Mouse (Mus musculus): ENCODE measurements around the gene Grb10. TPM values are rescaled to one million over a fixed set of nuclear protein-coding genes. Genes with fewer than 3 reads are reported as not detected.

Gene Grb10
- polyA plus RNA-seq, 1 experiment from 2014 or later: 74.6 TPM

- Histone ChIP-seq H3K27ac (ENCODE audit: low read length) (no peak overlapping the region), H3K36me3 (ENCODE audit: control insufficient read depth, insufficient read depth, low read length) (no peaks in the 10 kb centered on the region), H3K4me2 (ENCODE audit: low read length) (no peak overlapping the region), H3K4me3 (ENCODE audit: low read depth, low read length) (no peak overlapping the region), H3K9me3 (replicated peaks; ENCODE audit: control insufficient read depth, low read length, poor library complexity, severe bottlenecking) (no peaks in the 10 kb centered on the region), H3K27me3 (ENCODE audit: control insufficient read depth, insufficient read depth, low read depth, low read length) (peaks cover 35% of the 10 kb centered on the region), H3K9ac (ENCODE audit: low read depth, low read length) (no peak overlapping the region), H3K4me1 (ENCODE audit: control insufficient read depth, insufficient read depth, low read length) (no peaks in the 10 kb centered on the region)
- ATAC-seq: no peak
- WGBS: 46% methylated on average over 3 of the region's 3 CpGs
Observed at GRCm38 (mm10) chr11:12044245-12044644, 5.8 kb upstream of the Grb10 start.

GRCm38 (mm10) chr11:12041787-12042186 lies 3.3 kb upstream of the Grb10 start:
- ATAC-seq: no peak
- 83% methylated on average over 4 of the region's 4 CpGs for WGBS
- Histone ChIP-seq H3K4me1 (ENCODE audit: control insufficient read depth, insufficient read depth, low read length) (peaks cover 6% of the 10 kb centered on the region), H3K9me3 (replicated peaks; ENCODE audit: control insufficient read depth, low read length, poor library complexity, severe bottlenecking) (no peaks in the 10 kb centered on the region), H3K4me2 (ENCODE audit: low read length) (no peak overlapping the region), H3K4me3 (ENCODE audit: low read depth, low read length) (no peak overlapping the region), H3K9ac (ENCODE audit: low read depth, low read length) (no peak overlapping the region), H3K27ac (ENCODE audit: low read length) (no peak overlapping the region), H3K36me3 (ENCODE audit: control insufficient read depth, insufficient read depth, low read length) (no peaks in the 10 kb centered on the region), H3K27me3 (ENCODE audit: control insufficient read depth, insufficient read depth, low read depth, low read length) (peaks cover 52% of the 10 kb centered on the region)

- Histone ChIP-seq H3K9ac (ENCODE audit: low read depth, low read length) (no peak overlapping the region), H3K36me3 (ENCODE audit: control insufficient read depth, insufficient read depth, low read length) (no peaks in the 10 kb centered on the region), H3K27me3 (ENCODE audit: control insufficient read depth, insufficient read depth, low read depth, low read length) (peaks cover 54% of the 10 kb centered on the region), H3K4me1 (ENCODE audit: control insufficient read depth, insufficient read depth, low read length) (peaks cover 7% of the 10 kb centered on the region), H3K27ac (ENCODE audit: low read length) (no peak overlapping the region), H3K9me3 (replicated peaks; ENCODE audit: control insufficient read depth, low read length, poor library complexity, severe bottlenecking) (no peaks in the 10 kb centered on the region), H3K4me3 (ENCODE audit: low read depth, low read length) (no peak overlapping the region), H3K4me2 (ENCODE audit: low read length) (no peak overlapping the region)
- 80% methylated on average over 6 of the region's 6 CpGs for WGBS
- no peak for ATAC-seq
Observed at GRCm38 (mm10) chr11:12041379-12041778, 2.9 kb upstream of the Grb10 start.

- Histone ChIP-seq H3K9me3 (replicated peaks; ENCODE audit: control insufficient read depth, low read length, poor library complexity, severe bottlenecking) (no peaks in the 10 kb centered on the region), H3K4me2 (ENCODE audit: low read length) (no peak overlapping the region), H3K4me3 (ENCODE audit: low read depth, low read length) (no peak overlapping the region), H3K4me1 (ENCODE audit: control insufficient read depth, insufficient read depth, low read length) (peaks cover 7% of the 10 kb centered on the region), H3K27ac (ENCODE audit: low read length) (no peak overlapping the region), H3K36me3 (ENCODE audit: control insufficient read depth, insufficient read depth, low read length) (no peaks in the 10 kb centered on the region), H3K9ac (ENCODE audit: low read depth, low read length) (no peak overlapping the region), H3K27me3 (ENCODE audit: control insufficient read depth, insufficient read depth, low read depth, low read length) (peaks cover 53% of the 10 kb centered on the region)
- ATAC-seq: no peak
- WGBS: 90% methylated on average over 4 of the region's 4 CpGs
Observed at GRCm38 (mm10) chr11:12040391-12040790, 1.9 kb upstream of the Grb10 start.

GRCm38 (mm10) chr11:12039748-12040147 lies 1.3 kb upstream of the Grb10 start:
- Histone ChIP-seq H3K4me2 (ENCODE audit: low read length) (no peak overlapping the region), H3K9ac (ENCODE audit: low read depth, low read length) (no peak overlapping the region), H3K4me3 (ENCODE audit: low read depth, low read length) (no peak overlapping the region), H3K27ac (ENCODE audit: low read length) (no peak overlapping the region), H3K9me3 (replicated peaks; ENCODE audit: control insufficient read depth, low read length, poor library complexity, severe bottlenecking) (no peaks in the 10 kb centered on the region), H3K27me3 (ENCODE audit: control insufficient read depth, insufficient read depth, low read depth, low read length) (peaks cover 59% of the 10 kb centered on the region), H3K4me1 (ENCODE audit: control insufficient read depth, insufficient read depth, low read length) (peaks cover 7% of the 10 kb centered on the region), H3K36me3 (ENCODE audit: control insufficient read depth, insufficient read depth, low read length) (no peaks in the 10 kb centered on the region)
- WGBS: 61% methylated on average over 6 of the region's 6 CpGs
- no peak for ATAC-seq

GRCm38 (mm10) chr11:12039098-12039497 lies 615 bp upstream of the Grb10 start:
- Histone ChIP-seq H3K9me3 (replicated peaks; ENCODE audit: control insufficient read depth, low read length, poor library complexity, severe bottlenecking) (no peaks in the 10 kb centered on the region), H3K27ac (ENCODE audit: low read length) (no peak overlapping the region), H3K4me1 (ENCODE audit: control insufficient read depth, insufficient read depth, low read length) (peaks cover 7% of the 10 kb centered on the region), H3K4me3 (ENCODE audit: low read depth, low read length) (no peak overlapping the region), H3K9ac (ENCODE audit: low read depth, low read length) (no peak overlapping the region), H3K36me3 (ENCODE audit: control insufficient read depth, insufficient read depth, low read length) (no peaks in the 10 kb centered on the region), H3K4me2 (ENCODE audit: low read length) (no peak overlapping the region), H3K27me3 (ENCODE audit: control insufficient read depth, insufficient read depth, low read depth, low read length) (peaks cover 60% of the 10 kb centered on the region)
- 14% methylated on average over 3 of the region's 3 CpGs for WGBS
- no peak for ATAC-seq

- Histone ChIP-seq H3K4me2 (ENCODE audit: low read length) (peak overlapping the region; percentile 64), H3K36me3 (ENCODE audit: control insufficient read depth, insufficient read depth, low read length) (no peaks in the 10 kb centered on the region), H3K4me1 (ENCODE audit: control insufficient read depth, insufficient read depth, low read length) (peaks cover 7% of the 10 kb centered on the region), H3K27ac (ENCODE audit: low read length) (0 out of 2 replicates have a peak overlapping the region, but pooled peaks have one; percentile 11), H3K27me3 (ENCODE audit: control insufficient read depth, insufficient read depth, low read depth, low read length) (peaks cover 62% of the 10 kb centered on the region), H3K9ac (ENCODE audit: low read depth, low read length) (peak overlapping the region; percentile 57), H3K9me3 (replicated peaks; ENCODE audit: control insufficient read depth, low read length, poor library complexity, severe bottlenecking) (no peaks in the 10 kb centered on the region), H3K4me3 (ENCODE audit: low read depth, low read length) (peak overlapping the region; percentile 47)
- 6% methylated on average over 48 of the region's 48 CpGs for WGBS
- ATAC-seq: peak; percentile 53; the same call in 1 of the 2 replicates
Observed at GRCm38 (mm10) chr11:12037689-12038469, 604 bp downstream of the Grb10 start.

GRCm38 (mm10) chr11:12037075-12037686 lies 1.3 kb downstream of the Grb10 start:
- Histone ChIP-seq H3K9ac (ENCODE audit: low read depth, low read length) (peak overlapping the region; percentile 57), H3K9me3 (replicated peaks; ENCODE audit: control insufficient read depth, low read length, poor library complexity, severe bottlenecking) (no peaks in the 10 kb centered on the region), H3K27ac (ENCODE audit: low read length) (0 out of 2 replicates have a peak overlapping the region, but pooled peaks have one; percentile 11), H3K4me2 (ENCODE audit: low read length) (peak overlapping the region; percentile 64), H3K4me3 (ENCODE audit: low read depth, low read length) (peak overlapping the region; percentile 47), H3K4me1 (ENCODE audit: control insufficient read depth, insufficient read depth, low read length) (peaks cover 7% of the 10 kb centered on the region), H3K36me3 (ENCODE audit: control insufficient read depth, insufficient read depth, low read length) (no peaks in the 10 kb centered on the region), H3K27me3 (ENCODE audit: control insufficient read depth, insufficient read depth, low read depth, low read length) (peaks cover 61% of the 10 kb centered on the region)
- peak; percentile 73 for ATAC-seq
- under 1% methylated on average over 47 of the region's 93 CpGs for WGBS

Data from midbrain, embryonic 16.5 days (tissue).